Mouse (Mus musculus) lung, adult 2 months (tissue): Measurements from ENCODE around the gene Casp7.

Source experiments
- CTCF ChIP-seq: fragments of 200-500 bp; IDR thresholded peaks from 2 replicates; pipeline ENCODE4 v1.5.1; 2011; ENCODE audit warnings: mild to moderate bottlenecking, low read length, control low read depth; ENCODE audit not compliant: insufficient read depth
- POLR2A ChIP-seq: fragments of 200-500 bp; IDR thresholded peaks from 2 replicates; pipeline ENCODE4 v1.6.1; 2011; ENCODE audit warnings: low read depth, mild to moderate bottlenecking, control low read depth, low read length, borderline replicate concordance; ENCODE audit errors: extremely low read depth

GRCm38 (mm10) chr19:56401864-56402263, 4.9 kb downstream of the Casp7 start:
- TF ChIP-seq POLR2A (no peak), CTCF (no peak)
